Mouse (Mus musculus): ENCODE measurements at regions not wholly inside any gene's neighbourhood (a gene's known extent, or its start where the extent isn't known, plus 50 kb on each side); places are given as distances from the start of the nearest gene placed in this dataset.
"Not testable (repeated sequence)": the region's sequence is repeated elsewhere in the genome, so short reads cannot be mapped to it uniquely, and the experiment has no call there.

GRCm38 (mm10) chr14:74304483-74304882 lies 336.2 kb upstream of the Htr2a start:
- Histone ChIP-seq H3K4me1 (ENCODE audit: control insufficient read depth, insufficient read depth, low read length) (no peaks in the 10 kb centered on the region), H3K36me3 (ENCODE audit: control insufficient read depth, insufficient read depth, low read length) (no peaks in the 10 kb centered on the region), H3K27me3 (ENCODE audit: control insufficient read depth, insufficient read depth, low read length) (no peaks in the 10 kb centered on the region), H3K4me3 (ENCODE audit: insufficient read depth, low read depth, low read length) (no peak overlapping the region), H3K9ac (ENCODE audit: low read depth, low read length) (no peak overlapping the region), H3K27ac (replicated peaks; ENCODE audit: insufficient read depth, low read depth, low read length) (no peak overlapping the region), H3K79me2 (ENCODE audit: control insufficient read depth, insufficient read depth, low read length) (no peaks in the 10 kb centered on the region)
- no peak for DNase-seq (ENCODE audit: extremely low read depth, low read depth, low spot score)
- TF ChIP-seq CTCF (IDR thresholded peaks at IDR 0.05; ENCODE audit: low read depth, low read length) (no peak), POLR2A (IDR thresholded peaks at IDR 0.05; ENCODE audit: extremely low read depth, insufficient read depth, low read length) (no peak)
- WGBS, result 87% methylated on average over 3 of the region's 3 CpGs

- Histone ChIP-seq H3K27ac (replicated peaks; ENCODE audit: insufficient read depth, low read depth, low read length) (no peak overlapping the region), H3K36me3 (ENCODE audit: control insufficient read depth, insufficient read depth, low read length) (no peaks in the 10 kb centered on the region), H3K4me3 (ENCODE audit: insufficient read depth, low read depth, low read length) (no peak overlapping the region), H3K27me3 (ENCODE audit: control insufficient read depth, insufficient read depth, low read length) (no peaks in the 10 kb centered on the region), H3K79me2 (ENCODE audit: control insufficient read depth, insufficient read depth, low read length) (no peaks in the 10 kb centered on the region), H3K4me1 (ENCODE audit: control insufficient read depth, insufficient read depth, low read length) (no peaks in the 10 kb centered on the region), H3K9ac (ENCODE audit: low read depth, low read length) (no peak overlapping the region)
- TF ChIP-seq POLR2A (IDR thresholded peaks at IDR 0.05; ENCODE audit: extremely low read depth, insufficient read depth, low read length) (no peak), CTCF (IDR thresholded peaks at IDR 0.05; ENCODE audit: low read depth, low read length) (no peak)
- no peak for DNase-seq (ENCODE audit: extremely low read depth, low read depth, low spot score)
- 88% methylated on average over 16 of the region's 16 CpGs for WGBS
Observed at GRCm38 (mm10) chr14:74306717-74307307, 333.8 kb upstream of the Htr2a start.

- not testable (repeated sequence) for H3K4me3 ChIP-seq (ENCODE audit: insufficient read depth, low read depth, low read length); H3K4me1 ChIP-seq (ENCODE audit: control insufficient read depth, insufficient read depth, low read length); H3K27ac ChIP-seq (replicated peaks; ENCODE audit: insufficient read depth, low read depth, low read length); DNase-seq (ENCODE audit: extremely low read depth, low read depth, low spot score); H3K36me3 ChIP-seq (ENCODE audit: control insufficient read depth, insufficient read depth, low read length); H3K27me3 ChIP-seq (ENCODE audit: control insufficient read depth, insufficient read depth, low read length); H3K9ac ChIP-seq (ENCODE audit: low read depth, low read length); H3K79me2 ChIP-seq (ENCODE audit: control insufficient read depth, insufficient read depth, low read length)
- 76% methylated on average over 2 of the region's 2 CpGs for WGBS
Observed at GRCm38 (mm10) chr14:74309451-74309850, 331.2 kb upstream of the Htr2a start.

- TF ChIP-seq CTCF (IDR thresholded peaks at IDR 0.05; ENCODE audit: low read depth, low read length) (no peak), POLR2A (IDR thresholded peaks at IDR 0.05; ENCODE audit: extremely low read depth, insufficient read depth, low read length) (no peak)
- Histone ChIP-seq H3K79me2 (ENCODE audit: control insufficient read depth, insufficient read depth, low read length) (no peaks in the 10 kb centered on the region), H3K36me3 (ENCODE audit: control insufficient read depth, insufficient read depth, low read length) (no peaks in the 10 kb centered on the region), H3K9ac (ENCODE audit: low read depth, low read length) (no peak overlapping the region), H3K4me1 (ENCODE audit: control insufficient read depth, insufficient read depth, low read length) (no peaks in the 10 kb centered on the region), H3K4me3 (ENCODE audit: insufficient read depth, low read depth, low read length) (no peak overlapping the region), H3K27me3 (ENCODE audit: control insufficient read depth, insufficient read depth, low read length) (no peaks in the 10 kb centered on the region), H3K27ac (replicated peaks; ENCODE audit: insufficient read depth, low read depth, low read length) (no peak overlapping the region)
- DNase-seq (ENCODE audit: extremely low read depth, low read depth, low spot score), result no peak
- WGBS, result 68% methylated on average over 1 of the region's 1 CpGs
Observed at GRCm38 (mm10) chr14:74327291-74327690, 313.3 kb upstream of the Htr2a start.

GRCm38 (mm10) chr14:74350751-74351150 lies 289.9 kb upstream of the Htr2a start:
- TF ChIP-seq CTCF (IDR thresholded peaks at IDR 0.05; ENCODE audit: low read depth, low read length), result no peak
- TF ChIP-seq POLR2A (IDR thresholded peaks at IDR 0.05; ENCODE audit: extremely low read depth, insufficient read depth, low read length), result no peak
- no peak for DNase-seq (ENCODE audit: extremely low read depth, low read depth, low spot score)
- Histone ChIP-seq H3K27ac (replicated peaks; ENCODE audit: insufficient read depth, low read depth, low read length) (no peak overlapping the region), H3K27me3 (ENCODE audit: control insufficient read depth, insufficient read depth, low read length) (no peaks in the 10 kb centered on the region), H3K4me3 (ENCODE audit: insufficient read depth, low read depth, low read length) (no peak overlapping the region), H3K79me2 (ENCODE audit: control insufficient read depth, insufficient read depth, low read length) (no peaks in the 10 kb centered on the region), H3K9ac (ENCODE audit: low read depth, low read length) (no peak overlapping the region), H3K36me3 (ENCODE audit: control insufficient read depth, insufficient read depth, low read length) (no peaks in the 10 kb centered on the region), H3K4me1 (ENCODE audit: control insufficient read depth, insufficient read depth, low read length) (no peaks in the 10 kb centered on the region)

GRCm38 (mm10) chr14:74352286-74352685 lies 288.4 kb upstream of the Htr2a start:
- no peak overlapping the region for H3K27ac ChIP-seq (replicated peaks; ENCODE audit: insufficient read depth, low read depth, low read length)
- H3K36me3 ChIP-seq (ENCODE audit: control insufficient read depth, insufficient read depth, low read length), result no peaks in the 10 kb centered on the region
- no peak for TF ChIP-seq POLR2A (IDR thresholded peaks at IDR 0.05; ENCODE audit: extremely low read depth, insufficient read depth, low read length)
- no peak for TF ChIP-seq CTCF (IDR thresholded peaks at IDR 0.05; ENCODE audit: low read depth, low read length)
- no peaks in the 10 kb centered on the region for H3K4me1 ChIP-seq (ENCODE audit: control insufficient read depth, insufficient read depth, low read length)
- no peak overlapping the region for H3K4me3 ChIP-seq (ENCODE audit: insufficient read depth, low read depth, low read length)
- no peak overlapping the region for H3K9ac ChIP-seq (ENCODE audit: low read depth, low read length)
- no peak for DNase-seq (ENCODE audit: extremely low read depth, low read depth, low spot score)
- no peaks in the 10 kb centered on the region for H3K27me3 ChIP-seq (ENCODE audit: control insufficient read depth, insufficient read depth, low read length)
- H3K79me2 ChIP-seq (ENCODE audit: control insufficient read depth, insufficient read depth, low read length), result no peaks in the 10 kb centered on the region
- WGBS, result 33% methylated on average over 1 of the region's 1 CpGs
